Mouse (Mus musculus) lung, postnatal 0 days (tissue): ENCODE measurements around the gene Elfn2.

Experiments used
- CTCF ChIP-seq: IDR thresholded peaks from 2 replicates; pipeline ENCODE4 v1.5.1; 2016; ENCODE audit warnings: antibody characterized with exemption, mild to moderate bottlenecking
- EP300 ChIP-seq: IDR thresholded peaks from 2 replicates; pipeline ENCODE4 v1.6.1; 2016; ENCODE audit warnings: antibody characterized with exemption, mild to moderate bottlenecking, control low read depth

DNA sequence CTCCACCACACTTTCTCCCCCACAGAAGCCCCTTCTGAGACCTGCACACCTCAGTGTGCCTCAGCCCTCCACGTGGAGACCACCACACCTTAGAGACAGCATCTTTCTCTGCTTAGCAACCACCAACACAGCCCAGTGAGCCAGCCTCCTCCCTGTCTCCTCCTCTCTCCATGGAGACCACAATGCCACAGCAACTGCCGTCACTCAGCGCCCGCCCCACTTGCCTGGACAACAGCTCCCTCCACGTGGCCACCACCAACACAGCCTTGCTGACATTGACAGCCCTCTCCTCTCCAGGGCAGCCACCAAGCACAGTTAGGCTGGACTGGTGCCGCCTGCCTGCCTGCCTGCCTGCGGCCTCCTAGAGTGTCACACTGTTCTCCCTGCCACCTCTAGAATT lies 8.8 kb downstream of the Elfn2 start:
- TF ChIP-seq EP300 = no peak
- no peak for TF ChIP-seq CTCF
